18 mouse cellular contexts compared by ENCODE assay signal in genomic region chr2:156576850-156577587, GRCm38 (mm10). TPM values are rescaled to one million over a fixed set of nuclear protein-coding genes. Genes with fewer than 3 reads are reported as not detected.
DNase-seq lines count a peak whose midpoint lies in the region.
"Had no signal": no experiment of that assay in that cellular context is flagged by ENCODE, and none has a peak within 500 bp of the region (broad histone marks: within the 10 kb centered on the region; RNA-seq: fewer than 3 reads in every experiment).

No protein-coding gene starts in this region.

- intact Hi-C loops in left cerebral cortex, postnatal 4 days (cut with DNase I) = no loop called here
- intact Hi-C loops in left cerebral cortex, postnatal 36 days (cut with DNase I) = no loop called here

- peak; percentile 16 for DNase-seq in gastrocnemius, postnatal 10 days
- no peak for DNase-seq in gastrocnemius, postnatal 4 days (ENCODE audit: low spot score in 2 of 2)
- peak; percentile 32 for DNase-seq in left cerebral cortex, postnatal 4 days
- no peak for DNase-seq in left cerebral cortex, postnatal 36 days (ENCODE audit: low spot score in 2 of 2)
- peak; percentile 58 for DNase-seq in brain, adult 2 months (ENCODE audit: low read depth, low spot score)
- DNase-seq in telencephalon, adult 2 months (ENCODE audit: low read depth, low spot score) = peak; percentile 57
- DNase-seq in lung, postnatal 25 days (ENCODE audit: low spot score) = no peak
- DNase-seq: adrenal gland, adult 8-10 months; adrenal gland, postnatal 25 days; cerebellum, adult 11 months; cerebellum, adult 2 months; cerebellum, adult 9-11 months; cerebellum, postnatal 36 days; gastrocnemius, postnatal 25 days; heart, adult 2 months; heart, postnatal 14 days; heart, postnatal 4 days; kidney, adult 11 months had no signal

RNA-seq across cellular contexts. Expression of gene Aar2, which starts 29.6 kb away (rescaled TPM):
- 10 to 100 TPM; 16.2 to 18.6 TPM for total RNA-seq in gastrocnemius, postnatal 10 days (2021)
- total RNA-seq in gastrocnemius, postnatal 4 days (2021) = 10 to 100 TPM; 20.3 to 20.5 TPM
- total RNA-seq in left cerebral cortex, postnatal 4 days (2021) = 10 to 100 TPM; 28.6 to 33.2 TPM
- 10 to 100 TPM; 34.5 to 38.8 TPM for total RNA-seq in left cerebral cortex, postnatal 36 days (2021)

RNA-seq across cellular contexts. Expression of gene Dlgap4, which starts 36.5 kb away (rescaled TPM):
- 100 to 1,000 TPM in 1 of 2 experiments, 10 to 100 TPM in 1; 76.5 to 102 TPM for total RNA-seq in gastrocnemius, postnatal 10 days (2021)
- 10 to 100 TPM; 81.1 to 93.7 TPM for total RNA-seq in gastrocnemius, postnatal 4 days (2021)
- total RNA-seq in left cerebral cortex, postnatal 4 days (2021) = 100 to 1,000 TPM; 306 to 315 TPM
- total RNA-seq in left cerebral cortex, postnatal 36 days (2021) = 100 to 1,000 TPM; 224 to 241 TPM

Comparison
In these comparisons a context has a peak if more than half of its experiments do, and no peak if none do; other contexts are left out.
1. DNase-seq: peak in gastrocnemius, postnatal 10 days (single experiment), left cerebral cortex, postnatal 4 days (single experiment), brain, adult 2 months (single experiment) and telencephalon, adult 2 months (single experiment); none in gastrocnemius, postnatal 4 days (0 of 2), left cerebral cortex, postnatal 36 days (0 of 2) and lung, postnatal 25 days (single experiment).